Mouse (Mus musculus) kidney, postnatal 4 days (tissue): ENCODE measurements at regions not wholly inside any gene's neighbourhood (a gene's known extent, or its start where the extent isn't known, plus 50 kb on each side); places are given as distances from the start of the nearest gene placed in this dataset.

Experiments used
- DNase-seq, 2 experiments: peaks; one replicate each; pipeline ENCODE4 v3.0.0; 2021; ENCODE audit warnings: mixed read lengths in 2 of 2

DNA sequence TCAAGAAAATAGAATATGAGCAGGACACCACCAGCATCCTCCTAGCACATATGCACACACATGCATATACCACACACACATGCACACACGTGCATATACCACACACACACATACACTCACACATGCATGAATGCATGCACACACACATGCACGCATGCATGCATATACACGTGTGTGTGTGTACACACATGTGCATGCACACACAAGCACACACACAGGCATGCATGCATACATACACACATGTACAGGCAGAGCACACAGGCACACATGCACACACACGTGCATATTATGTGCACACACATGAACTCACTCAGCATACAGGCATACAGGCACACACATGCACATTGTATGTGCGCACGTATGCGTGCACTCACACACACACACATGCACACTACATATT, 275.7 kb upstream of the Sash1 start:
- no peak for DNase-seq

- no peak for DNase-seq
Measured at GRCm38 (mm10) chr10:9157299-9158215, 271.7 kb upstream of the Sash1 start.

GRCm38 (mm10) chr10:9136099-9136498, 250.2 kb upstream of the Sash1 start:
- no peak for DNase-seq

GRCm38 (mm10) chr10:9134293-9135021, 248.6 kb upstream of the Sash1 start:
- no peak for DNase-seq

GRCm38 (mm10) chr10:9130061-9130460, 244.2 kb upstream of the Sash1 start:
- no peak for DNase-seq

GRCm38 (mm10) chr10:9119249-9119648, 233.4 kb upstream of the Sash1 start:
- no peak for DNase-seq

DNA sequence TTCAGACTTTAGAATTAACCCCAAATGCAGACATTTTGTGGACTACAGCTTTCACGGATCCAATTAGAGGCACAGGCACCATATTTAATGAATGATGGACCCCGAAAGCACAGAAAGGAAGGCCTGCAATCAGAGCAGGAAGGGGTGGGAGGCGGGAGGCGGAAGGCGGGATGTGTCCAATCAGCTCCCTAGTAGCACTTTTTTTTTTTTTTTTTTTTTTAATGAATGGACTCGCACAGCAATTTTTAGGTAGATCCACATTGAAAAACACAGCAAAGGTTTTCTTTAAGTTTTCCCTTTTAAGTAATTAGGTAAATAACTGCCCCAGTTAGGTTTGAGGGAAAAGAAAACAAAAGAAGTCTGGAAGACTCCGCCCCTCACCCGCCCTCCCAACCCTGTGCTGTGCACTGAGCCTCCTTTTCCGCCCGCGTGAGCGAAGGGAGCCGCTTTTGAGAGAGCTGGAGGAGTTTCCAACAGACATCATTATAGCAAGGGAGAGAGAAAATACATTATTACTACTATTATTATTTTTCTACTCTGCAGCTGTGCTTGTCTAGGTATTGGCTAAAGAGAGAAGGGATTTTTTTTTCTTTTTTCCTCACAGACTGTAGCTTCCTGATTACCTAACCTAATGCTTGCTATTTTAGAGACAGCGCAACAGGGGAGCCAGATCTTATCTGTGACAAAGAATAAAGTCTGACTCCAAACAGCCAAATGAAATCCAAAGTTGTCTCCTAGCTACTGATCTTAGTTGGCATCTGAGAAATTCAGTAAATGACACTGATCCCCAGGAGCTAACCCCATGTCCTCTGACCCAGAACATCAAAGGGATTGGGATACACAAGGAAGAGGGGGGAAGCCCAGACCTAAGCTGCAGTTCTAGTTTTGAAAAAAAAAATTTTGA, 232.0 kb upstream of the Sash1 start:
- peak; percentile 26 to 51 for DNase-seq

GRCm38 (mm10) chr10:9117134-9117533, 231.3 kb upstream of the Sash1 start:
- DNase-seq, result no peak

DNA sequence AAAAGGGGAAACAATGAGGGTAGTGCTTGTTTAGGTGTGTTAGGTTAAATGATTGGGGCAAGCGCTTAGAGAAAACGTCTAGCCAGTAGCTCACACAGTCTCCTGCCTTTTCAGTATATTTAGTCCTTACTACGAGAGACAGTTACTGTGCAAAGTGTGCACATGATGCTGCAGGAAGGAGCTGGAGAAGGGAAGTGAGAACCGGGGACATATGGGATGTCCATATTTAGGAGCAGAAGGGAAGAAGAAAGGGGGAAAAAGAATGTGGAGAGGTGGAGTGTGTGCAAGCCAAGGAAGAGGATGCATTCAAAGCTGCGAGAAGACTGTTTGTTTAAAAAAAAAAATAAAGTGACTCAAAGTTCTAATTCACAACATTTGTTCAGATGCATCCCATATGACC, 227.8 kb upstream of the Sash1 start:
- no peak for DNase-seq

DNA sequence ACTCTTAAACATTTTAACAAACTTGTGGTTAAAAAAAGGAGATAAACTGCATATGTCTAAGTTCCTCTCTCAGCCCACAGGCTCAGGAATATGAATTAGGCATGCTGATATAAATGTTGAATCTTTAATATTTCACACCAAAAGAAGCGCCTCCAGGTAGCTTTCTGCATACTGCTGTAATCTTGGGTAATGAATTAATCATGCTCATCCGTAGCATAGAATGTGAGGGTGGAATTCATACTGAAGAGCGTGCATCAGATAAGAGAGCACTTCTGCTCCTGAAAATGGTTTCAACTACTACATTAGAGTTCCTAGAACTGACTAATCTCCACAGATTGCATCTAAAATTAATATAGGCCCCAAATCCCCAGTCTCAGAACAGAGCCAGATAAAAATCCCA, 225.2 kb upstream of the Sash1 start:
- no peak for DNase-seq

- DNase-seq, result no peak
Measured at GRCm38 (mm10) chr10:9096207-9096606, 210.3 kb upstream of the Sash1 start.

DNA sequence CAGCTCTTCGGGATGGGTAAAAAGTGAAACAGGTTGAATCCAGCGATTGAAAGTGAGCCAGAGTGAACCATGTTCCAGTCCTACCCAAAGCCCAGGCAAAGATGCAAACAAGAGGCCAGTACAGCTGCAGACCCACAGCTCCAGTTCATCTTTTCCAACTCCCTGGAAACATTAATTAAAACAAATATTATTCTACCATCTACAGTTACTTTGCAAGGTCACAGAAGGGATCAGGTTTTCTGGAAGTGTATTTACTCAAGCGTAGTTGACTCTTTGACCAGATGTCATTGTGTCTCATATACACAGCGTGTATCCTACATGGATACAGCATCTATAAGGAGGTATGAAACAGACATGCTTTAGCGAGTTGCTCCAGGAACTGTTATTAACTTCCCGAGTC, 209.3 kb upstream of the Sash1 start:
- DNase-seq, result no peak

DNA sequence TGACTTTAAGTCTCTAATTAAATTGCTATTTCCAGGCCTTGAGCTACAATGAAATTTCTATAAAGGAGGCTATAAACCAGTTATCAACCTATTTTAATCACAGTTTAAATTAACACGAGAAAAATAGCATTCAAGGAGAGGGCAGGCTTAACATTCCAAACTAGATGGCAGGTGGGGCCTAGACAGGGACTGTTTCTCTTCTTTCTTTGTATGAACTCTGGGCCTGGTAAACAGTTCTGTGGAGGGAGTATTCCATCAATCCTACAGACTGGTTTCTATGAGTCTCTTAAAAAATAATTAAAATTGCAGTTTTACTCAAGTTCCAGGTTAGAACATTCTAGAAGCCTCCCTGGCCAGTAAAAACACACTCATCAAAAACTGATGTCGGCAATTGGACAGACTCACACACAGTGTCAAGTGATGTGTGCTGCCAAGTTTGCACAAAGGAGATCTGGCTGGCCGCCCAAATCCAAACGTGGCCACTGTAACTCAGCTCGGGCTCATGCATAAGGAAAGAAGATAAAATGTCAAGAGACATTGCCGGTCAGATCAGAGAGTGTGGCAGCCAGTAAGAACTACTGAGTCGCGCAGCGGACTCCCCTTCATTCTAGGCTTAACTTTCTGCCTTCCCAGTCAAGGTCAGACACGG, 206.5 kb upstream of the Sash1 start:
- peak; percentile 55 for DNase-seq

GRCm38 (mm10) chr10:9090961-9091360, 205.1 kb upstream of the Sash1 start:
- no peak for DNase-seq

GRCm38 (mm10) chr10:9087871-9088270, 202.0 kb upstream of the Sash1 start:
- no peak for DNase-seq

GRCm38 (mm10) chr10:9087171-9087570, 201.3 kb upstream of the Sash1 start:
- no peak for DNase-seq

GRCm38 (mm10) chr10:9086666-9087065, 200.8 kb upstream of the Sash1 start:
- no peak for DNase-seq

DNA sequence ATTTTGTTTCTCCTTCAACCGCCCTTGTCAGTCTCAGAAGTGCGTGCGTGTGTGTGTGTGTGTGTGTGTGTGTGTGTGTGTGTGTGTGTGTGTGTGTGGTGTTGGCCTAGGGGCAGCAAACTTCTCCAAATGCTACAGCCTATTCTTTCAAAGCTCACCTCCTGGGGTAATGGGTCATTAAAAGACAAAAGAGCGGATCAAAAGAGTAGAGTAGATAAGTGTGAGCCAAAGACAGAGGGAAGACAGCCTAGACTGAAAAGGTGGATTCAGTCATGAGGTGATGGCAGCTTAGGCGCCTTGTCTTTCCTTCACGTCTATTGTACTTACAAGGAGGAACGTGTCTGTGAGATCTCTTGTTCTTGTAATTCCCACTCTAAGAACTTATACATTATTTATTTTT, 199.6 kb upstream of the Sash1 start:
- no peak for DNase-seq

GRCm38 (mm10) chr10:9074916-9075315, 189.0 kb upstream of the Sash1 start:
- no peak for DNase-seq

GRCm38 (mm10) chr10:9071630-9072029, 185.8 kb upstream of the Sash1 start:
- peak; percentile 68 to 72 for DNase-seq

- no peak for DNase-seq
Measured at GRCm38 (mm10) chr10:9069608-9070190, 183.8 kb upstream of the Sash1 start.

DNA sequence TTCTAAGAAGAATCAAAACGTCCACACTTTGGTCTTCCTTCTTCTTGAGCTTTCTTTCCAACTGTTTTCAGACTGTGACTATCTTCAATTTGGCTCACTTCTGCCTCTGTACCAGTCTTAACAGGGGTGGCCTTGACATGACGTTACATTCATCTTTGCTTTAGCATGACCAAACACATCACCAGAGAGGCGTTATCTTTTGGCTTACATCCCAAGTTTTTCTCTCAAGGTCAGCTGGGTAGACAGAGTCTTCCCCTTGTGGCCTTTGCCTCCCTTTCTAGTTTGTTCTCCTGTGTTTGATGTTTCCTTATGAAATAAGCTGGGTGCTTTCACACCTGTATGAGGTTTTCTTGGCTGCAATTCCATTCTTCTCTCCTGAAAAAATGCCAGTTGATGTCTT, 180.7 kb upstream of the Sash1 start:
- no peak for DNase-seq
